Mouse (Mus musculus) ES-E14 (cell line): ENCODE data around the gene Gm12166.

Experiments
- CHD2 ChIP-seq: IDR thresholded peaks from 2 replicates; pipeline ENCODE4 v1.6.1; 2014; ENCODE audit warnings: mild to moderate bottlenecking, low read depth, low read length, inconsistent platforms
- ZC3H11A ChIP-seq: IDR thresholded peaks from 2 replicates; pipeline ENCODE4 v1.6.1; 2012; ENCODE audit warnings: low read depth, mild to moderate bottlenecking, inconsistent platforms, low read length, borderline replicate concordance

DNA sequence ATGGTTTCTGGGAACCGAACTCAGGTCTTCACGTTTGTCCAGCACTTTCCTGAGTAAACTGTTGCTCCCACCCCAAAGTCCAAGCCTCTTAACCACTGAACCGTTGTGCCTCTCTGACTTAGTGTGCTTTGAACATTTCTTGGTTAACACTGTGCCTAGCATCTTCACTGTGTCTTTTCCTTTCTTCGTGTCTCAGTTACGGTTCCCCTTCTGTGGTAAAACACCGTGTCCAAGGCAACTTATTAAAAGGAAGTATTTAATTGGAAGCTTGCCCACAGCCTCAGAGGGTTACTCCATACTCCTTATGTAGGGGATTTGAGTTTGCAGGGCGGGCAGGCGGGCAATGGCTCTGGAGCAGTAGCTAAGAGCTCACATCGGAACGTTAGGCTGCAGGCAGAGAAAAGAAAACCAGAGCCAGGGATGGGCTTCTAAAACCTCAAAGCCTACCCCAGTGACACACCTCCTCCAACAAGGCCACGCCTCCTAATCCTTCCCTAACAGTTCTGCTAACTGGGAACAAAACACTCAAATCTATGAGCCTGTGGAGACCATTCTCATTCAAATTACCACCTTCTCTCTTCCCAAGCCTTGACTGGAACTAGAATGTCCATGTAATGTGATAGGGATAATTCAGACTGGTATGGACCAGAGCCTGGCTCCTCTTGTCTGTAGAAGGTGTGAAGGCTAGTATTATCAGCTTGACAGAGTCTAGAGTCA lies 24.5 kb upstream of the Gm12166 start:
- no peak for TF ChIP-seq ZC3H11A
- no peak for TF ChIP-seq CHD2
